Mouse (Mus musculus) intestine, embryonic 14.5 days (tissue): ENCODE results near the gene Selenos. TPM values are rescaled to one million over a fixed set of nuclear protein-coding genes. Genes with fewer than 3 reads are reported as not detected.

Experiments used
- ATAC-seq: fragments of 200-750 bp; cut with Nextera tagmentation; replicated peaks from 2 replicates; pipeline ENCODE4 v1.8.0; 2017; ENCODE audit warnings: low read depth, moderate number of reproducible peaks, moderate TSS enrichment, moderate library complexity; ENCODE audit not compliant: low FRiP score, low TSS enrichment
- DNase-seq: peaks from one replicate; pipeline ENCODE4 v3.0.0-alpha.2; 2018; ENCODE audit warnings: low spot score
- H3K27ac ChIP-seq: fragments of 300-500 bp; sonication (generic); 2 replicates; pipeline ENCODE4 v1.5.1; 2014; ENCODE audit warnings: low read depth, mild to moderate bottlenecking, control low read depth
- H3K27me3 ChIP-seq: fragments of 300-500 bp; sonication (generic); replicated peaks from 2 replicates; pipeline ENCODE4 v1.6.1; 2014; ENCODE audit warnings: low read length, control low read depth; ENCODE audit not compliant: control insufficient read depth, insufficient read depth
- H3K36me3 ChIP-seq: fragments of 300-500 bp; sonication (generic); 2 replicates; pipeline ENCODE4 v1.6.1; 2014; ENCODE audit warnings: low read length, control low read depth; ENCODE audit not compliant: control insufficient read depth, insufficient read depth
- H3K4me1 ChIP-seq: fragments of 300-500 bp; sonication (generic); replicated peaks from 2 replicates; pipeline ENCODE4 v1.6.1; 2014; ENCODE audit warnings: low read length, control low read depth, mixed read lengths; ENCODE audit not compliant: control insufficient read depth, insufficient read depth
- H3K4me2 ChIP-seq: fragments of 300-500 bp; sonication (generic); 2 replicates; pipeline ENCODE4 v1.6.1; 2014; ENCODE audit warnings: low read length
- H3K4me3 ChIP-seq: fragments of 300-500 bp; sonication (generic); 2 replicates; pipeline ENCODE4 v1.5.1; 2014; ENCODE audit warnings: low read depth, low read length, control low read depth, mixed read lengths
- H3K9ac ChIP-seq: fragments of 300-500 bp; sonication (generic); 2 replicates; pipeline ENCODE4 v1.6.1; 2014; ENCODE audit warnings: mild to moderate bottlenecking, low read length
- H3K9me3 ChIP-seq: fragments of 300-500 bp; sonication (generic); 2 replicates; pipeline ENCODE4 v1.6.1; 2016; ENCODE audit warnings: low read length, control low read depth; ENCODE audit not compliant: control insufficient read depth
- WGBS: fragments of 180-500 bp; shearing (Covaris S2); extraction: QIAGEN DNeasy Blood & Tissue Kit; methylation state at CpG from one replicate; pipeline ENCODE4 v1.1.7; 2014; 5-methylcytosine and 5-hydroxymethylcytosine counted together
- polyA plus RNA-seq: library from polyadenylated mRNA; unstranded; fragments of >200 nt; fragmentation: Nextera tagmentation; extraction: Ambion mirVana; gene quantifications from 2 replicates; pipeline ENCODE4 v1.2.1, GENCODE M21; 2014

Selenos gene
- polyA plus RNA-seq, 1 experiment from 2014 or later = 97.5 TPM

DNA sequence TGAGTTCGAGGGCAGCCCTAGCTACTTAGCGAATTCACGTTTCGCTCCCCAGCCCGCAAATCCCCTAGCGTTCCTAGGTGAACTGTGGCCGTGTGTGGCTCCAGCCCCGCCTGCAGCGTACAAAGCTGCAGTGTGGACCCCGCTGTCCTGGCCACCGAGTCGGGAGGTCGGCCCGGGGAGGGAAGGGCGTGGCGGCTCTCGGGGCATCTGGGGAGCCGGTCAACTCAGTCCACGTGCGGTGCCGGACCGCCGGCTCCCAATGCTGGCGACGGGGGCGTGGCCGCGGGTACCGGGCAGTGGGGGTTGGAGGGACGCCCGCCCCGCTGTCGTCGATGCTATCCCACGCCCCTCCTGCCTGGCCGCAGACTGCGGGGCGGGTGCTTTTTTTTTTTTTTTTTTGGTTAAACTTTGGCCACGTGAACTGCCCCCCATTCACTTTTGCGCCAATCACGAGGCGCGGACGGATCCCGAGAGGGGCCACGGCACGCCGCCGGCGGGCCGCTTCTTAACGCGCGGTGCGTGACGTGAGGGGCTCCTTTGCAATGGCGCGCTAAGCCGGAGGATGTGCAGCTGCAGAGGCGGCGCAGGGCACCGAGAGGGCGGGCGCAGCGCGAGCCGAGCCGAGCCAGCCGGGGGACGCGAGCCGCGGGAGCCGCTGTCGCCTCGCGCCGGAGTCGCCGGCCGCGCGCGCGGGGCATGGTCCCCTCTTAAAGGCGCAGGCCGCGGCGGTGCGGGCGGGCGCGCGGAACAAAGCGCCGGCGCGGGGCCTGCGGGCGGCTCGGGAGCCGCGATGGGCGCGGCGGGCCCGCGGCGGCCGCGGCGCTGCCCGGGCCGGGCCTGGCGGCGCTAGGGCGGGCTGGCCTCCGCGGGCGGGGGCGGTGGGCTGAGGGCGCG is 29.8 kb downstream of the Selenos start, which contains the start of gene Chsy1:
Gene Chsy1, plus strand, starts transcription at position 555 of the 894 bp plus-strand sequence.
- Histone ChIP-seq H3K4me1 (peaks cover 17% of the 10 kb centered on the region), H3K27me3 (no peaks in the 10 kb centered on the region), H3K9ac (peak within 1 kb of the TSS; percentile 87), H3K36me3 (no peaks in the 10 kb centered on the region), H3K4me2 (peak within 1 kb of the TSS; percentile 85), H3K4me3 (peak within 1 kb of the TSS; percentile 88), H3K9me3 (no peaks in the 10 kb centered on the region), H3K27ac (peak within 1 kb of the TSS; percentile 87)
- ATAC-seq = peak; percentile 91
- WGBS = under 1% methylated on average over 114 of the region's 123 CpGs
- peak; percentile 95 for DNase-seq

GRCm38 (mm10) chr7:66109855-66110635 is 30.6 kb downstream of the Selenos start:
- DNase-seq (peak; percentile 82), ATAC-seq (peak; percentile 47)
- Histone ChIP-seq H3K9ac (peak overlapping the region; percentile 87), H3K4me1 (peaks cover 18% of the 10 kb centered on the region), H3K36me3 (no peaks in the 10 kb centered on the region), H3K4me3 (peak overlapping the region; percentile 88), H3K4me2 (peak overlapping the region; percentile 85), H3K27me3 (no peaks in the 10 kb centered on the region), H3K9me3 (no peaks in the 10 kb centered on the region), H3K27ac (peak overlapping the region; percentile 87)
- under 1% methylated on average over 54 of the region's 77 CpGs for WGBS

GRCm38 (mm10) chr7:66110636-66111112 is 31.2 kb downstream of the Selenos start:
- Histone ChIP-seq H3K4me1 (peaks cover 23% of the 10 kb centered on the region), H3K27ac (peak overlapping the region; percentile 87; the same call in 1 of the 2 replicates), H3K4me2 (peak overlapping the region; percentile 85), H3K36me3 (no peaks in the 10 kb centered on the region), H3K9ac (peak overlapping the region; percentile 87), H3K27me3 (no peaks in the 10 kb centered on the region), H3K9me3 (no peaks in the 10 kb centered on the region), H3K4me3 (peak overlapping the region; percentile 88)
- WGBS = 4% methylated on average over 10 of the region's 10 CpGs
- DNase-seq (peak; percentile 63), ATAC-seq (no peak)

DNA sequence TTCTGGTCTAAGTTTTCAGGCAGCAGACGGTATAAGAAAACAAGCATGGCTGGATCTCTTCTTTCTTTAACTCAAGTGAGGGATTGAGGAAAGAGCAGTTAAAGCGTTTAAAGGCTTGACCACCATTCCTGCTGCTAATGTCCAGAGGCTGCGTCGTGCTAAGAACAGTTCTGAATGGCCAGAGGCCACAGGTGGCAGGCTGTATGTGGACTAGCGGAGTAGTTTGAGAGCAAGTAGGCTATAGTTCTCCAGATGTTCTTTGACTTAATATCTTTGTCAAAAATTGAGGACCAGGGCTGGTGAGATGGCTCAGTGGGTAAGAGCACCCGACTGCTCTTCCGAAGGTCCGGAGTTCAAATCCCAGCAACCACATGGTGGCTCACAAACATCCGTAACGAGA is 31.8 kb downstream of the Selenos start:
- no peak for ATAC-seq
- Histone ChIP-seq H3K36me3 (no peaks in the 10 kb centered on the region), H3K27ac (no peak overlapping the region), H3K4me2 (peak overlapping the region; percentile 85), H3K9ac (peak overlapping the region; percentile 87), H3K9me3 (no peaks in the 10 kb centered on the region), H3K4me3 (peak overlapping the region; percentile 88), H3K27me3 (no peaks in the 10 kb centered on the region), H3K4me1 (peaks cover 27% of the 10 kb centered on the region)
- 65% methylated on average over 10 of the region's 10 CpGs for WGBS
- no peak for DNase-seq

- Histone ChIP-seq H3K9me3 (no peaks in the 10 kb centered on the region), H3K36me3 (0 out of 2 replicates have a peak, but pooled peaks cover 4% of the 10 kb centered on the region), H3K4me3 (no peak overlapping the region), H3K9ac (no peak overlapping the region), H3K27me3 (no peaks in the 10 kb centered on the region), H3K4me1 (peaks cover 25% of the 10 kb centered on the region), H3K4me2 (no peak overlapping the region), H3K27ac (no peak overlapping the region)
- WGBS = 87% methylated on average over 3 of the region's 3 CpGs
- ATAC-seq = no peak
- no peak for DNase-seq
Measured at GRCm38 (mm10) chr7:66113561-66113960, 34.1 kb downstream of the Selenos start.

GRCm38 (mm10) chr7:66115821-66116343 is 36.4 kb downstream of the Selenos start:
- H3K27me3 ChIP-seq = no peaks in the 10 kb centered on the region
- no peak overlapping the region for H3K27ac ChIP-seq
- no peak overlapping the region for H3K4me2 ChIP-seq
- WGBS = 74% methylated on average over 11 of the region's 11 CpGs
- H3K9ac ChIP-seq = no peak overlapping the region
- ATAC-seq (no peak), DNase-seq (no peak)
- 0 out of 2 replicates have a peak, but pooled peaks cover 4% of the 10 kb centered on the region for H3K36me3 ChIP-seq
- H3K4me3 ChIP-seq = no peak overlapping the region
- no peaks in the 10 kb centered on the region for H3K9me3 ChIP-seq
- H3K4me1 ChIP-seq = peaks cover 30% of the 10 kb centered on the region

DNA sequence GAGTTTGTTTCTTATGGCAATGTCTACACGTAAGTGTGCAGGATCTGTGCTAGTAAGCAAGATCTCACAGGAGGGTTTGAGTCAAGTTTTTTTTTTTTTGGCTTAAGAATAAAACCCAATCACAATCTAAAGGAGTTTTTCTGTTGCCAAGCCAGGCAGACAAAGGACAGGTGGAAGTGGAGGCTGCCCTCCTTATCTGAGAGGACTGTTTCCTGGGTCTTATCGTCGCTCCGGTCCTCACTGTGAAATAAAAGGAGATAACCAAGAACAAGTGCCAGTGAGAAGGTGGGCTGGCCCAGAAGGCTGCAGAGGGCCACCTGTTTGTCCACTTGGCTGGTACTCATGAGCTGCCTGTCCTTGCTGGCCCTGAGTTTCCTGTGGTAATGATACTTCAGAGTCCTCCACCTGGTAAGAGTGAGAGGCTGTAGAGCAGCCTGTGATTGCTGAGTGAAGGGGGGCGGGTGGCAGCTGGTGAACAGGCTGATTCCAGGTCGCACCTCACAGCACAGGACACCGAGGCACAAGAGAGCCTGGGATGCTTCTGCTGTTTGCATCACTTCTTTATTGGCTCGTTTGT is 37.5 kb downstream of the Selenos start:
- 0 out of 2 replicates have a peak, but pooled peaks cover 4% of the 10 kb centered on the region for H3K36me3 ChIP-seq
- no peak overlapping the region for H3K4me3 ChIP-seq
- no peak overlapping the region for H3K9ac ChIP-seq
- 68% methylated on average over 8 of the region's 8 CpGs for WGBS
- H3K4me2 ChIP-seq = no peak overlapping the region
- ATAC-seq (no peak), DNase-seq (no peak)
- no peaks in the 10 kb centered on the region for H3K9me3 ChIP-seq
- H3K27me3 ChIP-seq = no peaks in the 10 kb centered on the region
- H3K4me1 ChIP-seq = peaks cover 27% of the 10 kb centered on the region; the same call in 1 of the 2 replicates
- no peak overlapping the region for H3K27ac ChIP-seq

DNA sequence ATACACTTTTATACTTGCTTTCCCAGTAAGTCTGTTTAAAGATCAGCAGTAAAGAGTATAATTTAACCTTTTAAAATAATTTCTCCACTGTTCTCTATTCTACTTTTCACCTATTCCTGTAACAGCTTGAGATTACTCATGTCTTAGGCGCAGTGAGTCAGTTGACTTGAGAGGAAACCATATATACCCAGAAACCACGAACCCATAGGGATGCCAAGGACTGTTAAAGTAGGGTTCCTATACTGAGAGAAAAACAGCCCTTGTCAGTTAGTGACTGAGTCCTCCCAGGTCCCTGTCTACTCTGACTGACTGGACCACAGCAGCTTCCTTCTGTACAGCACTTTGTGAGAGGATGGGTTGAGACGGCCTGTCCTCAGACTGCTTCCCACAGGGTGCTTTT is 38.6 kb downstream of the Selenos start:
- Histone ChIP-seq H3K27me3 (no peaks in the 10 kb centered on the region), H3K4me2 (no peak overlapping the region), H3K27ac (no peak overlapping the region), H3K9me3 (no peaks in the 10 kb centered on the region), H3K4me3 (no peak overlapping the region), H3K36me3 (0 out of 2 replicates have a peak, but pooled peaks cover 4% of the 10 kb centered on the region), H3K4me1 (peaks cover 27% of the 10 kb centered on the region; the same call in 1 of the 2 replicates), H3K9ac (no peak overlapping the region)
- ATAC-seq (no peak), DNase-seq (no peak)
- 83% methylated on average over 3 of the region's 3 CpGs for WGBS
